Mouse (Mus musculus) brain, embryonic 18.5 days (tissue): Measurements from ENCODE around the gene Olfr993.

Experiments
- DNase-seq: peaks from one replicate; pipeline ENCODE4 v3.0.0-alpha.2; 2012; ENCODE audit warnings: low read depth, low spot score

Olfr993 gene

DNA sequence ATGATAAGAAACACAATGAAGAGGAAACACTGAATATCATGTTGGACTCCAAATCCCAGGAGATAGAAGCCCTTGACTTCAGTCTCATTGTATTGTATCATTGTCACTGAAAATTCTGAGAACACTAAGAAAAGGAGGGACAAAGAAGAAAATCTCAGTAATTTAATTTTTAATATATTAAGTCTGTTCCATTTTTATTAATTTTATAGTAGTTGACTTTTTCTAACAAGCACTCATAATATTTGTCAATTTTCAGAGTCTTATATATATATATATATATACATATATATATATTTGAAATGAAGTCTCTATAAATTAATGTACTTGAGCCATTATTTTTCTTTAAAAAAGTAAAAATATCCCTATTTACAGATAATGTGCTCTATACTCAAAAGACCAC is at the start of gene Olfr993:
Gene Olfr993, minus strand, starts transcription at position 101 of the 400 bp plus-strand sequence.
- no peak for DNase-seq

DNA sequence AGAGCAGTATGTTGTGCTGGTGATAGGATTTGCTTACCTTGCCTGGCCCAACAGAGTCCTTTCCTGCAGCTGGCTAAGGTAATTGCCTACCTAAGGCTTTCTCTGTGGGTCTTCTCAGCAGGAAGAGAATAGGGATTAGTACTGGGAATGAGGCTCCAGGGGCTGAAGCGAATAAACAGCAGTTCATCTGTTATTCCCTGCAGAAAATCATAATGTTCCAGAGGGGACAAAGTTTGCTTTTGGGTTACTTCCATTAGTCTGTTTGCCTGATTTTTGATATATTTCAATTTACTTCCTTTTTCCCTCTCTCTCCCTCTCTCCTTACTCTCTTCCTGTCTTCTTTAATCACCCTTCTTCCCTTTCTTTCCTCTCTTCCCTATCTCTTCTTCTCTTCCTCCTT is 28.9 kb upstream of the Olfr993 start, which contains the start of gene Olfr995:
Gene Olfr995, minus strand, starts transcription at position 101 of the 400 bp plus-strand sequence.
- no peak for DNase-seq

DNA sequence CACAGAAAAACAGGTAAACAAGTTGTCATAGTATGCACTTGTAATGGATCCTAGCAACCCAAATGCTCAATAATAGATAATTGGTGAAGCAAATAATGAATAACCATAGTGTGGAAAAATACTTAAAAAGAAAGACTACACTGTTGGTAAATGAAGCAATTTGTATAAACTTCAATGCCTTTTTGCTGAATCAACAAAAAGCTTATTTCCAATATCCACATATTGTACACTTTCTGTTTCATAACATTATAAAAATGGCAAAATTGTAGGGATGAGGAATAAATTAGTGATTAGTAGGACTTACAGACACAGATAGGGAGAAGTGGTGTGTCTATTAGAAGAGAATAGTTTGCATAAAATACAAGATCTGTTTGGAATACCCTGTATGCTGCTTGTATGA is 27.9 kb upstream of the Olfr993 start:
- no peak for DNase-seq

DNA sequence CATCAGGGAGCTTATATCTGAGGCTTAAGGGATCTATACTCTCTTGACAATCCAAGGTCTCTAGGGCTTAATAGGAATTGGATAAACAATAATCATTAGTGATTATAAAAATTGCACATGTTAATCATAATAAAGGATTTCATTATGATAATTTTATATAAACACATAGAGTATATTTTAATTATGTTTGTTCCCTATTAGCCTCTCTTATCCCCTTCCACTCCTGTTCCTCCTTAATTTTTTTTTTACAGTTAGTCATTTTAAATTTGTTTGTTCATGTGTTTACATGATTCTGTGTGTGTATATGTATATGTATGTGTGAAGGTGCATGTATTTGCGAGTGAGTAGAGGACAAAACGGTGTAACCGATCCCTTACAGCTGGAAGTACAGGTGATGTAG is 21.7 kb upstream of the Olfr993 start, which contains the start of gene Olfr994:
Gene Olfr994, minus strand, starts transcription at position 101 of the 400 bp plus-strand sequence.
- DNase-seq = no peak

DNA sequence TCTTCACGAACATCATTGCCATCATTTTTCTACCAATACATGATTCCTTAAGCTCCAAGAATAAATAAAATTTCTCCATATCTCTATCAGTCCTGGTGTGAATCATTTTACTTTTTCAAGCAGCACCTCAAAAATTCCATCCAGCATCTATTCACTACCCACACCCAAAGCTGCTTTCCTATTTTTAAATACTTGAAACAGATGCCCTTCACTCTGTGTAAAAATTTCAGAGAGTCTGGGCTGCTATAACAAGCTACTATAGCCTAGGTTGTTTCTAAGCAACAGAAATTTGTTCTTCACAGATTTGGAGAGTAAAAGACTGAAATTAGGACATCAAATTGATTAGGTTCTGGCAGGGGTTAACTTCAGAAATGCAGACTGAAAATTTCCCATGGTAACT is 11.2 kb upstream of the Olfr993 start:
- DNase-seq = peak; percentile 24

DNA sequence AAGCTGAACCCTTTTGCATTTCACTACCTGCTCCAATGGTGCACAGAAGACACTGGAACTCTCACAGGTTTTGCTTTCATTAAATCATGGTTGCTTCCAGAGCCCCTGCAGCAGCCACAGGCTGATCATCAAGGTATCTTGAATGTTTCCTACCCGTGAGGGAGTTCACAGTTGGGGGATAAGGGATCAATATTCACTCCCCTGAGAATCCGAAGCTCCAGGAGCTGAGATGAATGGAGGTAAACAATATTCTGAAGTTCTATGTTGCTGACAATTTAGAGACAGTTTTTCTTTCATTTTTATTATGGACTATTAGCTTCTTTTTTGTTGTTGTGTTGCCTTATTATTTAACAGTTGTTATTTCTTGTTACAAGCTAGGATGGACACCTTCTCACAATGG is 5.3 kb downstream of the Olfr993 start, which contains the start of gene Olfr992:
Gene Olfr992, minus strand, starts transcription at position 101 of the 400 bp plus-strand sequence.
- no peak for DNase-seq
